Mouse (Mus musculus): ENCODE data around the gene Fam57b.

The Fam57b gene

GRCm38 (mm10) chr7:126832036-126832598 is 34.6 kb downstream of the Fam57b start:
- peak; percentile 86 for DNase-seq

GRCm38 (mm10) chr7:126833294-126833693 is 35.8 kb downstream of the Fam57b start:
- no peak for DNase-seq

- no peak for DNase-seq
Measured at GRCm38 (mm10) chr7:126843276-126843675, 45.8 kb downstream of the Fam57b start.

- DNase-seq = no peak
Measured at GRCm38 (mm10) chr7:126845516-126845915, 48.0 kb downstream of the Fam57b start.

GRCm38 (mm10) chr7:126847116-126847420 is 49.6 kb downstream of the Fam57b start, which contains the start of gene Doc2a:
TSS of gene Doc2a (plus strand) at chr7:126847416.
- DNase-seq = no peak

GRCm38 (mm10) chr7:126847421-126848398 is 50.2 kb downstream of the Fam57b start:
- DNase-seq = no peak

- no peak for DNase-seq
Measured at GRCm38 (mm10) chr7:126848794-126849193, 51.3 kb downstream of the Fam57b start.

- no peak for DNase-seq
Measured at GRCm38 (mm10) chr7:126850161-126850560, 52.7 kb downstream of the Fam57b start.

GRCm38 (mm10) chr7:126851192-126851591 is 53.7 kb downstream of the Fam57b start:
- DNase-seq = no peak

- DNase-seq = no peak
Measured at GRCm38 (mm10) chr7:126853454-126853853, 56.0 kb downstream of the Fam57b start.

- DNase-seq = no peak
Measured at GRCm38 (mm10) chr7:126855641-126856040, 58.2 kb downstream of the Fam57b start.

- no peak for DNase-seq
Measured at GRCm38 (mm10) chr7:126856741-126857420, 59.4 kb downstream of the Fam57b start.

GRCm38 (mm10) chr7:126860987-126861386 is 63.5 kb downstream of the Fam57b start:
- DNase-seq = no peak

- DNase-seq = peak; percentile 96
Measured at GRCm38 (mm10) chr7:126861429-126862130, 64.1 kb downstream of the Fam57b start, which contains the start of gene Hirip3. TSS of gene Hirip3 (plus strand) at chr7:126861972.

- peak; percentile 95 for DNase-seq
Measured at GRCm38 (mm10) chr7:126862147-126862784, 64.8 kb downstream of the Fam57b start, which contains the start of gene Ino80e. TSS of gene Ino80e (minus strand) at chr7:126862377.

GRCm38 (mm10) chr7:126863791-126864190 is 66.3 kb downstream of the Fam57b start:
- no peak for DNase-seq

GRCm38 (mm10) chr7:126867534-126867933 is 70.1 kb downstream of the Fam57b start:
- no peak for DNase-seq

GRCm38 (mm10) chr7:126868003-126868402 is 70.5 kb downstream of the Fam57b start:
- DNase-seq = no peak

- no peak for DNase-seq
Measured at GRCm38 (mm10) chr7:126869780-126870519, 72.5 kb downstream of the Fam57b start.

- no peak for DNase-seq
Measured at GRCm38 (mm10) chr7:126870520-126870891, 73.0 kb downstream of the Fam57b start.

GRCm38 (mm10) chr7:126877239-126877638 is 79.8 kb downstream of the Fam57b start:
- no peak for DNase-seq

All from lung, postnatal 14 days (tissue).